Mouse (Mus musculus): Measurements from ENCODE around the gene Parvb. TPM values are rescaled to one million over a fixed set of nuclear protein-coding genes. Genes with fewer than 3 reads are reported as not detected.

Parvb gene
- polyA plus RNA-seq, 1 experiment from 2014 or later = 3.1 TPM

- Histone ChIP-seq H3K9ac (replicated peaks; ENCODE audit: low read length) (no peak within 1 kb of the TSS), H3K4me1 (ENCODE audit: insufficient read depth, low read length) (peaks cover 14% of the 10 kb centered on the region), H3K27me3 (ENCODE audit: insufficient read depth, low read length) (no peaks in the 10 kb centered on the region), H3K9me3 (ENCODE audit: low read length) (no peaks in the 10 kb centered on the region), H3K4me3 (ENCODE audit: low read length) (no peak within 1 kb of the TSS), H3K27ac (ENCODE audit: low read length) (no peak within 1 kb of the TSS), H3K36me3 (ENCODE audit: insufficient read depth, low read length) (no peaks in the 10 kb centered on the region), H3K4me2 (replicated peaks; ENCODE audit: low read depth, low read length) (no peak within 1 kb of the TSS)
- 77% methylated on average over 10 of the region's 10 CpGs for WGBS
- ATAC-seq (ENCODE audit: low FRiP score, low TSS enrichment) = no peak
These were observed 92.4 kb downstream of the Parvb start, which contains the start of gene Parvg for GRCm38 (mm10) chr15:84323966-84324869. Gene Parvg, plus strand, starts transcription at chr15:84324026.

DNA sequence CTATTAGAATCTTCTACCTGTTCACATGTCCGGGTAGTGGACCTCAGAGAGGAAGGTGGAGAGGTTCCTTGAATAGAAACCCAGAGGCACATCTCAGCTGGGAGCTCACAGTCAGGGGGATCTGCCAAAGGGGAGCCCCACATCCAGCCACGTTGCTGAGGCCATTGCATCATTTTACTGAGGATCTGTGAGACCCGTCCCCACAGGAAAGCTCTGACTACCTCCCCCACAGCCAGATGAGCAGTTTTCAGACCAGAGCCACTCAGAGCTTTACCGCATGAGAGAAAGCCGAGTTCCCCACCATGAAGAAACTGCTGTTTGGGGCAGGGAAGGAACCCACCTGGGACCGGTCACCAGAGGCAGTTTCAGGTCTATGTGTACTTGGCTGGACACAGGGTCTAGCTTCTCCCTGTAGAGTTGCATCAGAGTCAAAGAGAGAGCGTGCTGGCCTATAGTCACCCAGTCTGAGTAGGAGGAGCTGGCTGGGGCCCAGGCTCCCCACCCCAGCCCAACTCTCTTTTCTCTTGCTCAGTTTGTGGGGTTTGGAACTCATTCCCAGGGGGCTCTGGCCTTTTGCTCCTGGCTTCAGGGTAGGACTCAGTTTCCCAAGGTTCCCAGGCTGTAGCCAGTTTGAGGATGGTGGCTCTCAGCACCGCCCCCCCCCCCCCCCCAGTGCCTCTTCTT is 93.2 kb downstream of the Parvb start:
- Histone ChIP-seq H3K9ac (replicated peaks; ENCODE audit: low read length) (no peak overlapping the region), H3K36me3 (ENCODE audit: insufficient read depth, low read length) (no peaks in the 10 kb centered on the region), H3K4me1 (ENCODE audit: insufficient read depth, low read length) (peaks cover 22% of the 10 kb centered on the region), H3K9me3 (ENCODE audit: low read length) (no peaks in the 10 kb centered on the region), H3K4me2 (replicated peaks; ENCODE audit: low read depth, low read length) (no peak overlapping the region), H3K4me3 (ENCODE audit: low read length) (no peak overlapping the region), H3K27ac (ENCODE audit: low read length) (no peak overlapping the region), H3K27me3 (ENCODE audit: insufficient read depth, low read length) (no peaks in the 10 kb centered on the region)
- no peak for ATAC-seq (ENCODE audit: low FRiP score, low TSS enrichment)
- 66% methylated on average over 8 of the region's 8 CpGs for WGBS

GRCm38 (mm10) chr15:84325736-84326135 is 93.9 kb downstream of the Parvb start:
- H3K4me1 ChIP-seq (ENCODE audit: insufficient read depth, low read length) = peaks cover 25% of the 10 kb centered on the region
- no peak overlapping the region for H3K4me2 ChIP-seq (replicated peaks; ENCODE audit: low read depth, low read length)
- H3K27me3 ChIP-seq (ENCODE audit: insufficient read depth, low read length) = no peaks in the 10 kb centered on the region
- H3K36me3 ChIP-seq (ENCODE audit: insufficient read depth, low read length) = no peaks in the 10 kb centered on the region
- no peak overlapping the region for H3K27ac ChIP-seq (ENCODE audit: low read length)
- no peaks in the 10 kb centered on the region for H3K9me3 ChIP-seq (ENCODE audit: low read length)
- 46% methylated on average over 12 of the region's 12 CpGs for WGBS
- H3K4me3 ChIP-seq (ENCODE audit: low read length) = no peak overlapping the region
- ATAC-seq (ENCODE audit: low FRiP score, low TSS enrichment) = no peak
- H3K9ac ChIP-seq (replicated peaks; ENCODE audit: low read length) = no peak overlapping the region

GRCm38 (mm10) chr15:84328870-84329269 is 97.0 kb downstream of the Parvb start:
- Histone ChIP-seq H3K4me1 (ENCODE audit: insufficient read depth, low read length) (peaks cover 31% of the 10 kb centered on the region), H3K4me3 (ENCODE audit: low read length) (no peak overlapping the region), H3K9ac (replicated peaks; ENCODE audit: low read length) (no peak overlapping the region), H3K27ac (ENCODE audit: low read length) (no peak overlapping the region), H3K4me2 (replicated peaks; ENCODE audit: low read depth, low read length) (no peak overlapping the region), H3K9me3 (ENCODE audit: low read length) (no peaks in the 10 kb centered on the region), H3K27me3 (ENCODE audit: insufficient read depth, low read length) (no peaks in the 10 kb centered on the region), H3K36me3 (ENCODE audit: insufficient read depth, low read length) (no peaks in the 10 kb centered on the region)
- no peak for ATAC-seq (ENCODE audit: low FRiP score, low TSS enrichment)
- 75% methylated on average over 10 of the region's 10 CpGs for WGBS

GRCm38 (mm10) chr15:84329940-84330339 is 98.1 kb downstream of the Parvb start:
- Histone ChIP-seq H3K4me3 (ENCODE audit: low read length) (no peak overlapping the region), H3K9me3 (ENCODE audit: low read length) (no peaks in the 10 kb centered on the region), H3K4me1 (ENCODE audit: insufficient read depth, low read length) (peaks cover 30% of the 10 kb centered on the region), H3K4me2 (replicated peaks; ENCODE audit: low read depth, low read length) (no peak overlapping the region), H3K27me3 (ENCODE audit: insufficient read depth, low read length) (no peaks in the 10 kb centered on the region), H3K27ac (ENCODE audit: low read length) (no peak overlapping the region), H3K9ac (replicated peaks; ENCODE audit: low read length) (no peak overlapping the region), H3K36me3 (ENCODE audit: insufficient read depth, low read length) (no peaks in the 10 kb centered on the region)
- peak; percentile 55 for ATAC-seq (ENCODE audit: low FRiP score, low TSS enrichment)
- WGBS = 56% methylated on average over 8 of the region's 8 CpGs

- no peak overlapping the region for H3K4me3 ChIP-seq (ENCODE audit: low read length)
- 42% methylated on average over 4 of the region's 4 CpGs for WGBS
- peak; percentile 50 for ATAC-seq (ENCODE audit: low FRiP score, low TSS enrichment)
- no peak overlapping the region for H3K27ac ChIP-seq (ENCODE audit: low read length)
- peaks cover 21% of the 10 kb centered on the region for H3K4me1 ChIP-seq (ENCODE audit: insufficient read depth, low read length)
- H3K4me2 ChIP-seq (replicated peaks; ENCODE audit: low read depth, low read length) = no peak overlapping the region
- no peak overlapping the region for H3K9ac ChIP-seq (replicated peaks; ENCODE audit: low read length)
- H3K9me3 ChIP-seq (ENCODE audit: low read length) = no peaks in the 10 kb centered on the region
- no peaks in the 10 kb centered on the region for H3K27me3 ChIP-seq (ENCODE audit: insufficient read depth, low read length)
- H3K36me3 ChIP-seq (ENCODE audit: insufficient read depth, low read length) = no peaks in the 10 kb centered on the region
These were observed 99.3 kb downstream of the Parvb start for GRCm38 (mm10) chr15:84331066-84331612.

DNA sequence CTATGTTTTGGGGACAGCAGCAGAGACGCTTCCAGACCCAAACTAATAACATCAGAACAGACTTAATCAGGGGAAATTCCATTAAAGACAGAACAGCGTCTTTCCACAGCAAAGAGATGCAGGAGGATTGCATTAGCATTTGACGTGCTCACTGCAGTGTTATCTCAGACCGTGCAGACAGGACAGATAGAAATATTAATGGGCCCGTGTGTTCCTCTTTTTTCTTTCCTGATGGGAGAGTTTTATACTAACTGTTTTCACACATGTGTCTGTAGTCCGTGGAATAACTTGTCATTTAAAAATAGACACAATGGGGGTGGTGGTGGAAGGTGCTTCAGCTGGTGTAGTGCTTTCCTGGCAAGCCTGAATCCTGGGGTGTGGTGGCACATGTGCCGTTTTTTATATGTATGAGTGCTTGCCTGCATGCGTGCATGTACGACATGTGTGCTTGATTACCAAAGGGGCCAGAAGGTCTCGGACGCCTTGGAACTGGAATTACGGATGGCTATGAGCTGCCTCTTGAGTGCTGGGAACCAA is 104.5 kb downstream of the Parvb start:
- WGBS = 71% methylated on average over 12 of the region's 12 CpGs
- no peaks in the 10 kb centered on the region for H3K9me3 ChIP-seq (ENCODE audit: low read length)
- no peaks in the 10 kb centered on the region for H3K36me3 ChIP-seq (ENCODE audit: insufficient read depth, low read length)
- no peak overlapping the region for H3K9ac ChIP-seq (replicated peaks; ENCODE audit: low read length)
- no peak for ATAC-seq (ENCODE audit: low FRiP score, low TSS enrichment)
- no peak overlapping the region for H3K4me2 ChIP-seq (replicated peaks; ENCODE audit: low read depth, low read length)
- no peaks in the 10 kb centered on the region for H3K27me3 ChIP-seq (ENCODE audit: insufficient read depth, low read length)
- no peak overlapping the region for H3K4me3 ChIP-seq (ENCODE audit: low read length)
- H3K4me1 ChIP-seq (ENCODE audit: insufficient read depth, low read length) = no peaks in the 10 kb centered on the region; the same call in 1 of the 2 replicates
- H3K27ac ChIP-seq (ENCODE audit: low read length) = no peak overlapping the region

DNA sequence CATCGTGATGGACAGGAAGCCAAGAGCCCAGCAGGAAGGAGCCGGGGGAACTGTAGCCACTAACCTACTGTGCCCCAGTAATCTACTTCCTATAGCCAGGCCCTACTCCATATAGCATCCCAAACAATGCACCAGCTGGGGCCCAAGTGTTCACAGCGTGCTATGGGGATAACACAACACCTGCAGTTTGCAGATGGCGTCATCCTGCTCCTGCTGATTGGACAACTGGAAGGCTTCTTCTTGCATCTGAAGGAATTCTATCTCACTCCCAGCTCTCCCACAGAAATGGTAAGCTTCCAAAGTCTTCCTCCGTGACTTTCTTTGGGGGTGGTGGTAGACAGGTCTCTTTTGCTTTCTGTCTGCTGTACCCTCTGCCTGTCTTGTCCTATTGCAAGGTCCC is 105.8 kb downstream of the Parvb start:
- WGBS = 72% methylated on average over 5 of the region's 5 CpGs
- Histone ChIP-seq H3K27ac (ENCODE audit: low read length) (no peak overlapping the region), H3K9me3 (ENCODE audit: low read length) (no peaks in the 10 kb centered on the region), H3K4me2 (replicated peaks; ENCODE audit: low read depth, low read length) (no peak overlapping the region), H3K27me3 (ENCODE audit: insufficient read depth, low read length) (no peaks in the 10 kb centered on the region), H3K36me3 (ENCODE audit: insufficient read depth, low read length) (no peaks in the 10 kb centered on the region), H3K4me3 (ENCODE audit: low read length) (no peak overlapping the region), H3K9ac (replicated peaks; ENCODE audit: low read length) (no peak overlapping the region), H3K4me1 (ENCODE audit: insufficient read depth, low read length) (no peaks in the 10 kb centered on the region)
- ATAC-seq (ENCODE audit: low FRiP score, low TSS enrichment) = no peak

DNA sequence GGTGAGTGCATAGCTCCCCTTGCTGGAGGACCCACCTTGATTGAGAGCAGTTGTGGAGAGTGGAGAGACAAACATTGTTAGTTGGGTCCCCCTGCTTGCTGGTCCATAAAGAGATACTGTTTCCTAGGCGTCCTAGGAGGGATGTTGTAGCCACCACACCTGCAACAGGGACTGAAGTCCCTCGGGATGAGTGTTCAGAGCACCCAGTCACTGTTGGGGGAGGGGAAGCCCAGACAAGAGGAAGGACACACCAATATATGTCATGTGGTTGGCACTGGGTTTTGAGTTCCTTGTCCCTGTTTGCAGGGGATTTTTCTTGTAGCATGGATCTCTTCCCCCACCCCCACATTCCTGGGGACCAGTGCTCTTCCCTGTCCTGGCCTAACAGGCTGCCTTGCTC is 109.1 kb downstream of the Parvb start:
- no peak overlapping the region for H3K9ac ChIP-seq (replicated peaks; ENCODE audit: low read length)
- no peak overlapping the region for H3K4me2 ChIP-seq (replicated peaks; ENCODE audit: low read depth, low read length)
- no peaks in the 10 kb centered on the region for H3K4me1 ChIP-seq (ENCODE audit: insufficient read depth, low read length)
- no peak overlapping the region for H3K27ac ChIP-seq (ENCODE audit: low read length)
- no peaks in the 10 kb centered on the region for H3K36me3 ChIP-seq (ENCODE audit: insufficient read depth, low read length)
- H3K4me3 ChIP-seq (ENCODE audit: low read length) = no peak overlapping the region
- no peaks in the 10 kb centered on the region for H3K27me3 ChIP-seq (ENCODE audit: insufficient read depth, low read length)
- H3K9me3 ChIP-seq (ENCODE audit: low read length) = no peaks in the 10 kb centered on the region
- ATAC-seq (ENCODE audit: low FRiP score, low TSS enrichment) = no peak
- 63% methylated on average over 2 of the region's 2 CpGs for WGBS

All from kidney, embryonic 16.5 days (tissue).